Mouse (Mus musculus) CH12.LX (cell line): ENCODE measurements around the gene Pus7l. TPM values are rescaled to one million over a fixed set of nuclear protein-coding genes. Genes with fewer than 3 reads are reported as not detected.

Experiments used
- DNase-seq: peaks from one replicate; pipeline ENCODE4 v3.0.0-alpha.2; 2013; ENCODE audit errors: extremely low read depth
- H3K27ac ChIP-seq: 2 replicates; pipeline ENCODE4 v1.5.1; 2012; ENCODE audit warnings: low read depth, mild to moderate bottlenecking, control low read depth, moderate library complexity; ENCODE audit not compliant: insufficient read depth
- H3K27me3 ChIP-seq: replicated peaks from 2 replicates; pipeline ENCODE3; 2012; ENCODE audit warnings: inconsistent platforms
- H3K36me3 ChIP-seq, 2 experiments: replicated peaks in 1 of 2; 2 replicates each; pipeline versions ENCODE3 to v1.6.1; 2012; ENCODE audit warnings: inconsistent platforms in 1 of 2, low read length in 1 of 2, mild to moderate bottlenecking in 1 of 2, mixed read lengths in 1 of 2, moderate library complexity in 1 of 2; ENCODE audit not compliant: control insufficient read depth in 1 of 2, insufficient read depth in 1 of 2
- H3K4me1 ChIP-seq, 2 experiments: 2 replicates each; pipeline ENCODE4 v1.6.1; 2012; ENCODE audit warnings: inconsistent platforms in 1 of 2, moderate library complexity in 1 of 2; ENCODE audit not compliant: insufficient read depth in 2 of 2, control insufficient read depth in 1 of 2
- H3K4me2 ChIP-seq: 2 replicates; pipeline ENCODE4 v1.6.1; 2012; ENCODE audit warnings: low read depth, mild to moderate bottlenecking, control low read depth; ENCODE audit not compliant: poor library complexity, insufficient read depth, severe bottlenecking
- H3K4me3 ChIP-seq, 3 experiments: fragments of 150-350 bp in 1 of 3; sonication (generic) in 1 of 3; replicated peaks in 1 of 3; 2 replicates each; pipeline versions ENCODE3 to v1.5.1; 2011 to 2012; ENCODE audit warnings: low read depth in 2 of 3, low read length in 2 of 3, mild to moderate bottlenecking in 2 of 3, moderate library complexity in 2 of 3, control low read depth in 1 of 3, improper control_type of control experiment in 1 of 3, inconsistent platforms in 1 of 3, mixed read lengths in 1 of 3; ENCODE audit not compliant: poor library complexity in 1 of 3
- H3K79me2 ChIP-seq: replicated peaks from 2 replicates; pipeline ENCODE4 v1.6.1; 2012; ENCODE audit warnings: mild to moderate bottlenecking, moderate library complexity; ENCODE audit not compliant: control insufficient read depth, poor library complexity, insufficient read depth, severe bottlenecking; ENCODE audit errors: extremely low read depth
- H3K9ac ChIP-seq: 2 replicates; pipeline ENCODE4 v1.6.1; 2012; ENCODE audit warnings: low read depth, mild to moderate bottlenecking, control low read depth, moderate library complexity; ENCODE audit not compliant: insufficient read depth
- H3K9me3 ChIP-seq: replicated peaks from 2 replicates; pipeline ENCODE3; 2012; ENCODE audit warnings: low read length, inconsistent platforms, mixed read lengths
- BHLHE40 ChIP-seq: IDR thresholded peaks from 2 replicates; pipeline ENCODE4 v1.6.1; 2011; ENCODE audit warnings: mild to moderate bottlenecking, low read depth, low read length, improper control_type of control experiment
- CHD1 ChIP-seq: IDR thresholded peaks from 2 replicates; pipeline ENCODE4 v1.6.1; 2012; ENCODE audit warnings: low read depth, low read length, improper control_type of control experiment, inconsistent platforms
- CHD2 ChIP-seq: IDR thresholded peaks from 2 replicates; pipeline ENCODE4 v1.6.1; 2011; ENCODE audit warnings: low read length, improper control_type of control experiment
- CTCF ChIP-seq, 2 experiments: IDR thresholded peaks in 1 of 2; conservative IDR thresholded peaks in 1 of 2; 2 replicates each; pipeline ENCODE4 v1.5.1; 2011 to 2012; ENCODE audit warnings: low read depth in 2 of 2, low read length in 2 of 2, improper control_type of control experiment in 1 of 2, inconsistent platforms in 1 of 2, mild to moderate bottlenecking in 1 of 2, moderate library complexity in 1 of 2
- E2F4 ChIP-seq: IDR thresholded peaks from 2 replicates; pipeline ENCODE4 v1.6.1; 2011; ENCODE audit warnings: low read depth, low read length, improper control_type of control experiment; ENCODE audit not compliant: insufficient replicate concordance
- ELF1 ChIP-seq: IDR thresholded peaks from 2 replicates; pipeline ENCODE4 v1.6.1; 2014; ENCODE audit warnings: low read depth, mild to moderate bottlenecking, inconsistent platforms, low read length, improper control_type of control experiment
- ETS1 ChIP-seq: conservative IDR thresholded peaks from 2 replicates; pipeline ENCODE4 v1.6.1; 2012; ENCODE audit warnings: low read depth, mild to moderate bottlenecking, inconsistent platforms, low read length, improper control_type of control experiment, moderate library complexity
- GABPA ChIP-seq: IDR thresholded peaks from 2 replicates; pipeline ENCODE4 v1.6.1; 2012; ENCODE audit warnings: low read depth, low read length, improper control_type of control experiment, inconsistent platforms; ENCODE audit not compliant: insufficient replicate concordance
- HCFC1 ChIP-seq: IDR thresholded peaks from 2 replicates; pipeline ENCODE4 v1.6.1; 2012; ENCODE audit warnings: low read depth, mild to moderate bottlenecking, inconsistent platforms, low read length, improper control_type of control experiment
- IRF4 ChIP-seq: IDR thresholded peaks from 2 replicates; pipeline ENCODE4 v1.6.1; 2014; ENCODE audit warnings: low read depth, mild to moderate bottlenecking, inconsistent platforms, low read length, improper control_type of control experiment
- JUND ChIP-seq: conservative IDR thresholded peaks from 2 replicates; pipeline ENCODE4 v1.6.1; 2011; ENCODE audit warnings: low read depth, low read length, improper control_type of control experiment
- MXI1 ChIP-seq: IDR thresholded peaks from 2 replicates; pipeline ENCODE4 v1.6.1; 2011; ENCODE audit warnings: mild to moderate bottlenecking, low read depth, low read length, improper control_type of control experiment
- POLR2AphosphoS2 ChIP-seq: IDR thresholded peaks from 2 replicates; pipeline ENCODE4 v1.6.1; 2011; ENCODE audit warnings: low read depth, low read length, improper control_type of control experiment
- RCOR1 ChIP-seq: conservative IDR thresholded peaks from 2 replicates; pipeline ENCODE4 v1.6.1; 2012; ENCODE audit warnings: low read depth, mild to moderate bottlenecking, inconsistent platforms, low read length, improper control_type of control experiment
- SIN3A ChIP-seq: IDR thresholded peaks from 2 replicates; pipeline ENCODE4 v1.6.1; 2012; ENCODE audit warnings: low read length, improper control_type of control experiment, inconsistent platforms
- TBP ChIP-seq: conservative IDR thresholded peaks from 2 replicates; pipeline ENCODE4 v1.6.1; 2011; ENCODE audit warnings: low read depth, low read length, improper control_type of control experiment
- ZMIZ1 ChIP-seq: IDR thresholded peaks from 2 replicates; pipeline ENCODE4 v1.6.1; 2012; ENCODE audit warnings: low read depth, mild to moderate bottlenecking, inconsistent platforms, low read length, improper control_type of control experiment
- dilution Hi-C: fragments of 300-500 bp; cut with MboI; formaldehyde crosslinking; loops from 2 replicates; pipeline ENCODE4 v1.14.3; 2020; ENCODE audit warnings: low sequenced_read_pairs; ENCODE audit not compliant: extremely low pct_unique_long_range_greater_than_20kb, extremely low pct_ligation_motif_present
- in situ Hi-C: fragments of 300-500 bp; cut with MboI; formaldehyde crosslinking; loops from 3 replicates; pipeline ENCODE4 v1.14.3; 2019; ENCODE audit warnings: low sequenced_read_pairs, low pct_ligation_motif_present, low pct_unique_long_range_greater_than_20kb, mixed read lengths
- polyA plus RNA-seq: library from polyadenylated mRNA; unstranded; fragments of >175 nt; gene quantifications from 2 replicates; pipeline ENCODE4 v1.2.1, GENCODE M21; 2012; ENCODE audit warnings: low read depth; ENCODE audit not compliant: insufficient read length
- total RNA-seq, 2 experiments: library from RNA; depleted of rRNA; stranded (reverse); fragments of 300-350 nt in 1 of 2; fragments of >200 nt in 1 of 2; gene quantifications; 2 replicates each; pipeline ENCODE4 v1.2.3; 2012 to 2014

The Pus7l gene
- total and polyA plus RNA-seq, 3 experiments = 14.8 to 16.9 (median 15.2) TPM

- no peak overlapping the region for H3K4me3 ChIP-seq
- no peak overlapping the region for H3K9ac ChIP-seq
- no peaks in the 10 kb centered on the region for H3K4me1 ChIP-seq
Observed at GRCm38 (mm10) chr15:94553536-94553935, 10.2 kb upstream of the Pus7l start.

GRCm38 (mm10) chr15:94544844-94545243 lies 1.5 kb upstream of the Pus7l start:
- H3K9me3 ChIP-seq = peaks cover 2% of the 10 kb centered on the region
- no peaks in the 10 kb centered on the region for H3K79me2 ChIP-seq
- H3K4me2 ChIP-seq = peak overlapping the region; percentile 96; the same call in 1 of the 2 replicates
- no peak for DNase-seq
- no peak overlapping the region for H3K27ac ChIP-seq
- H3K4me3 ChIP-seq = no peak overlapping the region
- peaks cover 7 to 31% of the 10 kb centered on the region in 2 experiments; a peak in 3 of 4 replicates for H3K4me1 ChIP-seq
- TF ChIP-seq ELF1 (no peak), RCOR1 (no peak), GABPA (no peak), SIN3A (no peak), BHLHE40 (no peak), POLR2AphosphoS2 (no peak), ETS1 (no peak), TBP (no peak), CHD2 (no peak), E2F4 (no peak), IRF4 (no peak), ZMIZ1 (no peak), CTCF (conservative IDR thresholded peaks at IDR 0.05 in 1 of 2, IDR thresholded peaks at IDR 0.05 in 1 of 2; ENCODE audit: low read depth in 2 of 2, low read length in 2 of 2) (no peak)
- no peaks in the 10 kb centered on the region for H3K27me3 ChIP-seq
- dilution Hi-C loops (no loop called here), in situ Hi-C loops (loop anchor here (10.0 to 25.0 kb wide), 4 partner anchors 50 to 1008 kb away; no protein-coding TSS in a partner anchor)
- no peak overlapping the region for H3K9ac ChIP-seq
- H3K36me3 ChIP-seq = peaks cover 11 to 43% of the 10 kb centered on the region in 2 experiments

More at GRCm38 (mm10) chr15:94553536-94553935, 10.2 kb upstream of the Pus7l start:
- H3K79me2 ChIP-seq = no peaks in the 10 kb centered on the region
- DNase-seq = no peak
- H3K27me3 ChIP-seq = no peaks in the 10 kb centered on the region
- TF ChIP-seq ZMIZ1 (no peak), POLR2AphosphoS2 (no peak), MXI1 (no peak), JUND (no peak), CHD1 (no peak), HCFC1 (no peak)
- no peak overlapping the region for H3K4me2 ChIP-seq
- no peak overlapping the region for H3K27ac ChIP-seq
- dilution Hi-C loops = no loop called here
- peaks cover 43 to 82% of the 10 kb centered on the region in 2 experiments for H3K36me3 ChIP-seq
- peaks cover 8% of the 10 kb centered on the region for H3K9me3 ChIP-seq
- in situ Hi-C loops = no loop called here
